Mouse (Mus musculus) stomach, postnatal 0 days (tissue): Measurements from ENCODE around the gene 1700015G11Rik.

Source experiments
- CTCF ChIP-seq: IDR thresholded peaks from 2 replicates; pipeline ENCODE4 v1.5.1; 2016; ENCODE audit warnings: antibody characterized with exemption, low read depth, mild to moderate bottlenecking, moderate library complexity
- EP300 ChIP-seq: optimal IDR thresholded peaks from 2 replicates; pipeline ENCODE3; 2016; ENCODE audit warnings: antibody characterized with exemption

DNA sequence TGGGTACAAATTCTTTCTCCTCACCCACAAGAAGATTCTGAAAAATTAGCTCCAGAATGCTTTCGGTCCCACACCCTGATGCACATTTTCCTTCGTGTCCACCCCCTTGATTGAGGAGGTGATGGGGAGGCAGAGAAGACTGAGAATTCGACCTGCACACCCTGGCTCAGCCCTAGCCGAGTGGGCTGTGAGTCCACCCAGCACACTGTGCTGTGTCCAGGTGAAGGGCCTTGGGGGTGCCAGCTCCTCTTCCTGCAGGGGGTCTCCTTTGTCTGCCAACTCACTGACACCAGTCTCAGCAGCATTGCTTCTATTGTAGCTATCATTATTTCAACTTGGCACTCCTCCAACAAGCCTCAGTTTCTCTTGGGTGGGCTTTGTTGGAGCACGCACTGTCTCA lies 42.4 kb downstream of the 1700015G11Rik start:
- TF ChIP-seq CTCF (no peak), EP300 (no peak)
